Mouse (Mus musculus) spleen, adult 2 months (tissue): ENCODE data around the gene Gldn. TPM values are rescaled to one million over a fixed set of nuclear protein-coding genes. Genes with fewer than 3 reads are reported as not detected.

Experiments used
- DNase-seq, 2 experiments: peaks; one replicate each; pipeline versions ENCODE4 v3.0.0 to v3.0.0-alpha.2; 2012 to 2021; ENCODE audit warnings: low spot score in 2 of 2, low read depth in 1 of 2
- H3K27ac ChIP-seq: fragments of 200-500 bp; 2 replicates; pipeline ENCODE4 v1.5.1; 2012; ENCODE audit warnings: low read length, inconsistent platforms; ENCODE audit not compliant: insufficient read depth
- H3K27me3 ChIP-seq: fragments of 200-500 bp; 2 replicates; pipeline ENCODE4 v1.6.1; 2012; ENCODE audit warnings: mild to moderate bottlenecking, moderate library complexity, low read length, inconsistent platforms; ENCODE audit not compliant: control insufficient read depth, insufficient read depth
- H3K36me3 ChIP-seq: fragments of 200-500 bp; 2 replicates; pipeline ENCODE4 v1.6.1; 2012; ENCODE audit warnings: mild to moderate bottlenecking, low read length, inconsistent platforms; ENCODE audit not compliant: control insufficient read depth, insufficient read depth
- H3K4me1 ChIP-seq: fragments of 200-500 bp; 2 replicates; pipeline ENCODE4 v1.6.1; 2011; ENCODE audit warnings: inconsistent platforms; ENCODE audit not compliant: control insufficient read depth, insufficient read depth, insufficient read length
- H3K4me3 ChIP-seq: fragments of 200-500 bp; 2 replicates; pipeline ENCODE4 v1.5.1; 2011; ENCODE audit warnings: mild to moderate bottlenecking, inconsistent platforms; ENCODE audit not compliant: insufficient read depth, insufficient read length; ENCODE audit errors: extremely low read depth
- CTCF ChIP-seq: fragments of 200-500 bp; IDR thresholded peaks from 2 replicates; pipeline ENCODE4 v1.5.1; 2011; ENCODE audit warnings: mild to moderate bottlenecking, inconsistent platforms; ENCODE audit not compliant: insufficient read depth, insufficient read length, insufficient replicate concordance; ENCODE audit errors: extremely low read depth
- POLR2A ChIP-seq: fragments of 200-500 bp; IDR thresholded peaks from 2 replicates; pipeline ENCODE4 v1.6.1; 2011; ENCODE audit warnings: low read depth, low read length, inconsistent platforms
- WGBS: fragments of 180-500 bp; shearing (Covaris S2); methylation state at CpG from one replicate; pipeline ENCODE4 v1.1.7; 2018; 5-methylcytosine and 5-hydroxymethylcytosine counted together
- polyA plus RNA-seq: library from polyadenylated mRNA; depleted of rRNA; stranded (reverse); fragments of >200 nt; gene quantifications from 2 replicates; pipeline ENCODE4 v1.2.3, GENCODE M21; 2012; rRNA removed

The Gldn gene
- polyA plus RNA-seq, 1 experiment = 0.07 TPM

- TF ChIP-seq POLR2A (no peak), CTCF (no peak)
- Histone ChIP-seq H3K4me3 (no peak overlapping the region), H3K27ac (no peak overlapping the region), H3K27me3 (no peaks in the 10 kb centered on the region), H3K4me1 (no peaks in the 10 kb centered on the region), H3K36me3 (no peaks in the 10 kb centered on the region)
- WGBS = 77% methylated on average over 9 of the region's 9 CpGs
- no peak for DNase-seq
Observed at GRCm38 (mm10) chr9:54316363-54316762, 30.1 kb downstream of the Gldn start.

- Histone ChIP-seq H3K36me3 (no peaks in the 10 kb centered on the region), H3K4me1 (no peaks in the 10 kb centered on the region), H3K4me3 (no peak overlapping the region), H3K27ac (no peak overlapping the region), H3K27me3 (no peaks in the 10 kb centered on the region)
- 36% methylated on average over 8 of the region's 8 CpGs for WGBS
- no peak for TF ChIP-seq CTCF
- no peak for TF ChIP-seq POLR2A
- DNase-seq = no peak
Observed at GRCm38 (mm10) chr9:54323456-54323855, 37.2 kb downstream of the Gldn start.

- no peaks in the 10 kb centered on the region for H3K27me3 ChIP-seq
- no peak overlapping the region for H3K4me3 ChIP-seq
- no peak overlapping the region for H3K27ac ChIP-seq
- H3K36me3 ChIP-seq = no peaks in the 10 kb centered on the region
- TF ChIP-seq CTCF = no peak
- no peak for TF ChIP-seq POLR2A
- DNase-seq = no peak
- H3K4me1 ChIP-seq = no peaks in the 10 kb centered on the region
- WGBS = 91% methylated on average over 7 of the region's 7 CpGs
Observed at GRCm38 (mm10) chr9:54329201-54329600, 42.9 kb downstream of the Gldn start.

- no peak for DNase-seq
- no peaks in the 10 kb centered on the region for H3K4me1 ChIP-seq
- H3K27me3 ChIP-seq = no peaks in the 10 kb centered on the region
- WGBS = 90% methylated on average over 12 of the region's 12 CpGs
- H3K4me3 ChIP-seq = no peak overlapping the region
- H3K36me3 ChIP-seq = no peaks in the 10 kb centered on the region
- TF ChIP-seq POLR2A = no peak
- no peak for TF ChIP-seq CTCF
- no peak overlapping the region for H3K27ac ChIP-seq
Observed at GRCm38 (mm10) chr9:54335582-54335981, 49.3 kb downstream of the Gldn start.

GRCm38 (mm10) chr9:54336532-54337144 is 50.4 kb downstream of the Gldn start:
- Histone ChIP-seq H3K4me1 (no peaks in the 10 kb centered on the region), H3K27ac (no peak overlapping the region), H3K36me3 (no peaks in the 10 kb centered on the region), H3K4me3 (no peak overlapping the region), H3K27me3 (no peaks in the 10 kb centered on the region)
- TF ChIP-seq CTCF = no peak
- 49% methylated on average over 6 of the region's 6 CpGs for WGBS
- no peak for DNase-seq

- TF ChIP-seq CTCF (no peak), POLR2A (no peak)
- Histone ChIP-seq H3K36me3 (no peaks in the 10 kb centered on the region), H3K27ac (no peak overlapping the region), H3K27me3 (no peaks in the 10 kb centered on the region), H3K4me3 (no peak overlapping the region), H3K4me1 (no peaks in the 10 kb centered on the region)
- WGBS = 77% methylated on average over 7 of the region's 7 CpGs
- DNase-seq = no peak
Observed at GRCm38 (mm10) chr9:54342026-54342425, 55.7 kb downstream of the Gldn start.

- TF ChIP-seq POLR2A = no peak
- TF ChIP-seq CTCF = no peak
- no peak overlapping the region for H3K27ac ChIP-seq
- H3K27me3 ChIP-seq = no peaks in the 10 kb centered on the region
- no peaks in the 10 kb centered on the region for H3K4me1 ChIP-seq
- WGBS = 86% methylated on average over 8 of the region's 8 CpGs
- no peak for DNase-seq
- H3K36me3 ChIP-seq = no peaks in the 10 kb centered on the region
- no peak overlapping the region for H3K4me3 ChIP-seq
Observed at GRCm38 (mm10) chr9:54356756-54357155, 70.5 kb downstream of the Gldn start.

Other genes starting within 250 kb of the Gldn start
- 0.01 TPM in 1 of 2 replicates, not detected in the other for gene Tnfaip8l3, start 218.1 kb upstream of the Gldn start, polyA plus RNA-seq
- gene Cyp19a1, start 18.4 kb upstream of the Gldn start, polyA plus RNA-seq = not detected in 2 replicates
- gene Dmxl2, start 215.1 kb downstream of the Gldn start, polyA plus RNA-seq = 1.0 and 2.0 TPM in 2 replicates